19 mouse cellular contexts compared by ENCODE assay signal in the genomic region with DNA sequence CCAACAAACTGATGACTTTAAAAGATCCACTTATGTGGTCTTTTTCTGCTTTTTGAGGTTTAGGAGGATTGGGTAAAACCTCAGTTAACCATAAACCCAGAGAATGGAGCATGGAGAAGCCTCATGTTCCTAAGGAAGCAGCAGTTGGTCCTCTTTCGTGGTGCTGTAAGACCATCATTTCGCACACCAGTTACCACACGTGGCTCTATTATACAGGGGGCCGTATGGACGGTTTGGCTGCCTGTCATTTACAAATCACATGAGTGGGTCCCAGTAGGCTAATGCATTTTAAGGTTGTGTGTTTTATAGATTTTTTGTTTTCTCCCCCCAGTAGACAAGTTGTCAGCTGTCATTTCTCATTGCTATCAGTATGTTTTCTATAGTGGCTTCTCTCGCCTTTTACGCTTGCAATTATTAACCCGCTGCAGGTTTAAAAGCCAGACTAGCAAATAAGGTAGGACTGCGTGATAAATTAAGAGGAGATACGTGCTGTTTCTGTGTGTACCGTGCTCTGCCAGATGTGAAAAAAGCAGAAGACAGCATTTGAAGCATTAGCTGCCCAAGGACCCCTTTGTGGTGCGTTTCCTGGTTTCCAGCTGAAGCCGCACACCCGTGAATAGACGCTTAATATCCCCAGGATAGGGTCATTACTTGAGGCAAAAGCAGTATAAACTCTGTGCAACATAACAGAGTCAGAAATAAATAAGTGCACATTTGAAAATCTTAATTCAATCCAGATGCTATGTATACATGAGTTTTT. TPM values are rescaled to one million over a fixed set of nuclear protein-coding genes. Genes with fewer than 3 reads are reported as not detected.
DNase-seq lines count a peak whose midpoint lies in the region; ATAC-seq and TF ChIP-seq lines count a peak whose summit lies in the region.
"Had no signal": no experiment of that assay in that cellular context is flagged by ENCODE, and none has a peak within 500 bp of the region (broad histone marks: within the 10 kb centered on the region; RNA-seq: fewer than 3 reads in every experiment).

No protein-coding gene starts in this region.

- H3K4me1 ChIP-seq in hindbrain, embryonic 10.5 days (replicated peaks) = peaks cover 35% of the 10 kb centered on the region; the same call in 1 of the 2 replicates
- H3K4me1 ChIP-seq in hindbrain, postnatal 0 days (ENCODE audit: insufficient read depth, low read length) = no peaks in the 10 kb centered on the region
- no peaks in the 10 kb centered on the region for H3K4me1 ChIP-seq in hindbrain, embryonic 11.5 days (replicated peaks; ENCODE audit: control insufficient read depth, insufficient read depth, low read length)
- peaks cover 42% of the 10 kb centered on the region for H3K4me1 ChIP-seq in limb, embryonic 10.5 days
- H3K4me1 ChIP-seq: heart, embryonic 10.5 days; liver, embryonic 15.5 days had no signal

- H3K9me3 ChIP-seq in hindbrain, embryonic 10.5 days = no peaks in the 10 kb centered on the region
- H3K9me3 ChIP-seq in hindbrain, postnatal 0 days (ENCODE audit: low read length) = no peaks in the 10 kb centered on the region
- no peaks in the 10 kb centered on the region for H3K9me3 ChIP-seq in hindbrain, embryonic 11.5 days (ENCODE audit: control insufficient read depth, low read length)
- H3K9me3 ChIP-seq in limb, embryonic 10.5 days (replicated peaks) = no peaks in the 10 kb centered on the region
- H3K9me3 ChIP-seq: heart, embryonic 10.5 days; liver, embryonic 15.5 days; megakaryocyte, embryonic 14.5 days had no signal

- 69% methylated on average over 15 of the region's 15 CpGs for WGBS in hindbrain, embryonic 10.5 days
- 53% methylated on average over 15 of the region's 15 CpGs for WGBS in hindbrain, postnatal 0 days
- WGBS in hindbrain, embryonic 11.5 days = 62% methylated on average over 15 of the region's 15 CpGs
- WGBS in limb, embryonic 10.5 days = 51% methylated on average over 15 of the region's 15 CpGs

- no peak for ATAC-seq in hindbrain, postnatal 0 days
- ATAC-seq in hindbrain, embryonic 11.5 days (ENCODE audit: low FRiP score) = peak; percentile 65
- ATAC-seq: lung, postnatal 0 days had no signal

- DNase-seq in hindbrain, embryonic 10.5 days (ENCODE audit: low spot score) = no peak
- no peak for DNase-seq in hindbrain, postnatal 0 days (ENCODE audit: low spot score)
- DNase-seq in hindbrain, embryonic 11.5 days (ENCODE audit: low spot score) = no peak
- no peak for DNase-seq in limb, embryonic 10.5 days (ENCODE audit: low spot score)
- peak; percentile 39 for DNase-seq in retina, embryonic 14.5 days (ENCODE audit: low spot score)
- no peak for DNase-seq in spleen, postnatal 4 days (ENCODE audit: low spot score in 2 of 2)
- no peak for DNase-seq in right cerebral cortex, postnatal 25 days
- DNase-seq: adrenal gland, postnatal 14 days; B cell, adult 2 months; cerebellum, adult 2 months; gastrocnemius, postnatal 36 days; heart, postnatal 10 days; left cerebral cortex, postnatal 4 days; right cerebral cortex, postnatal 14 days; thymus, postnatal 4 days had no signal

- no peak for TF ChIP-seq CTCF in hindbrain, postnatal 0 days (IDR thresholded peaks at IDR 0.05; ENCODE audit: low read depth)

- no peak overlapping the region for H3K4me3 ChIP-seq in hindbrain, embryonic 10.5 days
- no peak overlapping the region for H3K4me3 ChIP-seq in hindbrain, postnatal 0 days (ENCODE audit: low read length)
- no peak overlapping the region for H3K4me3 ChIP-seq in hindbrain, embryonic 11.5 days (ENCODE audit: low read depth, low read length)
- 0 out of 2 replicates have a peak overlapping the region, but pooled peaks have one; percentile 14 for H3K4me3 ChIP-seq in limb, embryonic 10.5 days
- H3K4me3 ChIP-seq: heart, embryonic 10.5 days; liver, embryonic 15.5 days; megakaryocyte, embryonic 14.5 days had no signal

- H3K9ac ChIP-seq in hindbrain, postnatal 0 days (replicated peaks; ENCODE audit: low read length) = no peak overlapping the region
- H3K9ac ChIP-seq in hindbrain, embryonic 11.5 days (ENCODE audit: low read depth, low read length) = no peak overlapping the region
- H3K9ac ChIP-seq: liver, embryonic 15.5 days had no signal

- H3K27ac ChIP-seq in hindbrain, embryonic 10.5 days = 0 out of 2 replicates have a peak overlapping the region, but pooled peaks have one; percentile 29
- H3K27ac ChIP-seq in hindbrain, postnatal 0 days = no peak overlapping the region
- H3K27ac ChIP-seq in hindbrain, embryonic 11.5 days (ENCODE audit: low read depth, low read length) = no peak overlapping the region
- H3K27ac ChIP-seq in limb, embryonic 10.5 days = peak overlapping the region; percentile 66; the same call in 1 of the 2 replicates
- H3K27ac ChIP-seq: heart, embryonic 10.5 days; liver, embryonic 15.5 days had no signal

- H3K27me3 ChIP-seq in hindbrain, embryonic 10.5 days (ENCODE audit: insufficient read depth, poor library complexity, severe bottlenecking) = no peaks in the 10 kb centered on the region
- no peaks in the 10 kb centered on the region for H3K27me3 ChIP-seq in hindbrain, postnatal 0 days (ENCODE audit: insufficient read depth, low read length)
- H3K27me3 ChIP-seq in hindbrain, embryonic 11.5 days (ENCODE audit: control insufficient read depth, insufficient read depth, low read length) = no peaks in the 10 kb centered on the region
- no peaks in the 10 kb centered on the region for H3K27me3 ChIP-seq in limb, embryonic 10.5 days (ENCODE audit: low read depth, poor library complexity, severe bottlenecking)
- H3K27me3 ChIP-seq: liver, embryonic 15.5 days; megakaryocyte, embryonic 14.5 days had no signal

- no peaks in the 10 kb centered on the region for H3K36me3 ChIP-seq in hindbrain, embryonic 10.5 days
- H3K36me3 ChIP-seq in hindbrain, postnatal 0 days (ENCODE audit: insufficient read depth, low read length) = no peaks in the 10 kb centered on the region
- no peaks in the 10 kb centered on the region for H3K36me3 ChIP-seq in hindbrain, embryonic 11.5 days (ENCODE audit: control insufficient read depth, insufficient read depth, low read length)
- no peaks in the 10 kb centered on the region for H3K36me3 ChIP-seq in limb, embryonic 10.5 days
- H3K36me3 ChIP-seq: heart, embryonic 10.5 days; liver, embryonic 15.5 days had no signal

- H3K4me2 ChIP-seq in hindbrain, postnatal 0 days (ENCODE audit: low read depth, low read length) = no peak overlapping the region
- H3K4me2 ChIP-seq in hindbrain, embryonic 11.5 days (replicated peaks; ENCODE audit: low read depth, low read length) = no peak overlapping the region
- H3K4me2 ChIP-seq: liver, embryonic 15.5 days had no signal

RNA-seq across cellular contexts. Expression of gene Sgce, which starts 22.8 kb away (rescaled TPM):
- 60.9 and 65.9 TPM in 2 replicates for polyA plus RNA-seq in hindbrain, embryonic 10.5 days (2016; fragmentation: Nextera tagmentation; extraction: Ambion mirVana)
- 25.5 and 29.7 TPM in 2 replicates for total RNA-seq in hindbrain, postnatal 0 days (2014; rRNA removed)
- 46.2 and 51.3 TPM in 2 replicates for polyA plus RNA-seq in hindbrain, postnatal 0 days (2015; fragmentation: Nextera tagmentation; extraction: Ambion mirVana)
- 67.7 and 74.4 TPM in 2 replicates for polyA plus RNA-seq in hindbrain, embryonic 11.5 days (2014; fragmentation: Nextera tagmentation; extraction: Ambion mirVana)
- polyA plus RNA-seq in limb, embryonic 10.5 days (2016; fragmentation: Nextera tagmentation; extraction: Ambion mirVana) = 38.5 and 52.3 TPM in 2 replicates

RNA-seq across cellular contexts. Expression of gene Peg10, which starts 22.9 kb away (rescaled TPM):
- polyA plus RNA-seq in hindbrain, embryonic 10.5 days (2016; fragmentation: Nextera tagmentation; extraction: Ambion mirVana) = 9.3 and 12.3 TPM in 2 replicates
- 58.1 and 59.6 TPM in 2 replicates for total RNA-seq in hindbrain, postnatal 0 days (2014; rRNA removed)
- 3.9 and 4.0 TPM in 2 replicates for polyA plus RNA-seq in hindbrain, postnatal 0 days (2015; fragmentation: Nextera tagmentation; extraction: Ambion mirVana)
- polyA plus RNA-seq in hindbrain, embryonic 11.5 days (2014; fragmentation: Nextera tagmentation; extraction: Ambion mirVana) = 17.6 and 26.9 TPM in 2 replicates
- polyA plus RNA-seq in limb, embryonic 10.5 days (2016; fragmentation: Nextera tagmentation; extraction: Ambion mirVana) = 32.7 and 33.5 TPM in 2 replicates

Comparison
In these comparisons a context has a peak if more than half of its experiments do, and no peak if none do; other contexts are left out.
1. H3K27ac ChIP-seq: peak in hindbrain, embryonic 10.5 days (single experiment) and limb, embryonic 10.5 days (single experiment); none in hindbrain, postnatal 0 days (single experiment) and hindbrain, embryonic 11.5 days (single experiment).